Mouse (Mus musculus): ENCODE measurements around the gene Olfr1357.

The Olfr1357 gene

DNA sequence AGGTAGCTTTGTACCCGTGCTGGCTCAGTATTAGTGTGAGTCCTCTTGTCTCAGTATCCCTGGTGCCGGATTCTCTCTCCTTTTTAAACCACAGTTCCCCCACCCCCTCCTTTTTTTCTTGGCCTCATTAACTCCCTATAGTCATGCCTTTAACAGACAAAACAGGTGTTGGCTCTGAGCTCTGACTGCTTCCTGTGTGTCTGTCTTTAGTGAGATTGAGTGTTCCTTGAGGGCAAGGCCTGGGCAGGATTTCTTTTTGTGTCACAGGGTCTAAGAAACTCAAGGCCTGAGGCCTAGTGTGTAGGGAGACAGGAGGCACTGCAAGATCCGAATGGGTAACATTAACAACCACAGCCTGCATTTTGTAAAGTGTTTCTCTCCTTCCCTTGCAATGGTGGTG, 39.7 kb downstream of the Olfr1357 start:
- DNase-seq, result peak in 1 of 2 experiments; percentile 48

DNA sequence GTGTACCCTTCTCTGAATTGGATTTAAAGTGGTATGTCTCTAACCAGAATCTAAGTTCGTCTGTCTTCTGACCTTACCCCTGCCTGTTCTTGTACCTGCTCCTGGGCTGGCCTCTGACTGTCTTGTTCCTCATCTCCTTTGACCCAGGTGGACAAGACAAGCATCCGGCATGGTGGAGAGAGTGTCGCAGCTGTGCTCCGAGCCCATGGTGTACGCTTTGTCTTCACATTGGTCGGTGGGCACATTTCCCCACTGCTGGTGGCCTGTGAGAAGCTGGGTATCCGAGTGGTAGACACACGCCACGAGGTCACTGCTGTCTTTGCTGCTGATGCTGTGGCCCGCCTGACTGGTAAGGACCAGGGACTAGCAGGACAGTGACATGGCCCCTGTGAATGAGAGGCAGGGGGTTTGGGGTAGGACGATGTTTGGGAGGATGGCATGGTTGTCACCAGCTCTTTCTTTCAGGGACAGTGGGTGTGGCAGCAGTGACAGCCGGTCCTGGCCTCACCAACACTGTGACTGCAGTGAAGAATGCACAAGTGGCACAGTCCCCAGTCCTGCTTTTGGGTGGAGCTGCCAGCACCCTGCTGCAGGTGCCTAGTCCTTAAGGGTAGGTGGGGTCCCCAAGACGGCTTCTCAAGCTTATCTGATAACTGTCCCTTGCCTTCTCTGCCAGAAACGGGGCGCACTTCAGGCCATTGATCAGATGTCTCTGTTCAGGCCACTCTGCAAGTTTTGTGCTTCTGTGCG, 41.3 kb downstream of the Olfr1357 start:
- DNase-seq, result peak in 1 of 2 experiments; percentile 54

DNA sequence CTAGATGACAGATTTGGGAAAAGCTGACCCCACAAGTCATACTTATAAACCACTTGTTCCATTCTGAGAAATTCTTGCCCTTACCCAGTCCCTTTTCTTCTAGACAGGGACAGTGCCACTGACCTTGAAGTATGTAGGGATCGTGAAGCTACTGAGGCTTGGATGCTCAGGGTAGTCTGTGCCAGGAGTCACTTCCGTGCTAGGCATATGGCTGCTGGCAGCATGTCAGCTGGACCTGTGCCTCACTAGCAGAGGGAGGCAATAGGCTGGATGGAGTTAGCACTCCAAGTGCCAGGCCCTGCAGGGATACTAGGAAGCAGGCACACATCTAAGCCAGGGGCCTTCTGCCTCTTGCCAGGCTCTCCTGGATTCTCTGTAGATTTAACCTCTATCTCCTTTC, 42.2 kb downstream of the Olfr1357 start:
- no peak for DNase-seq

DNA sequence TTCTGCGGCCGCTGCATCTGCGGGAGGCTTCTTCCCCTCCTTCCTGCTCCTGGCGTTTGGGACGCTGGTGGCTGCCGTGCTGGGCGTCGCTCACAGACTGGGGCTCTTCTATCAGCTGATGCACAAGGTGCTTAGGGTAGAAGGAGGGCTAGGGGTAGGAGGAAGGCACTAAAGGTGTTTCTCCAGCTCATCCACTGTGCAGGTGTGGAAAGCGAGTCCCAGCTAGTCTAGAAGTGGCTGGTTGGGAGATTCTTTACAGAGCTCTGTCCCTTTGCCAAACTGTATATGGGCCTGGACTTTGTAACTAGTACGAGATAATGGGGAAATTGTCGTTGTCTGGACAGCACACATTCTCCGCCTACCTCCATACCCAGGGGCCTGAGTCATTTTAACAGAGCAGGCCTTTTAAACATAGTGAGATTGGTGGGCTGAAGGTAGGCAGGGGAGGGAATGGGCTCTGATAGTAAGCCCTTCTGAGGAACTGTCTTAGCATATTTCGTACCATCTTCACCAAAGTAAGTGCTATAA, 42.7 kb downstream of the Olfr1357 start:
- no peak for DNase-seq

DNA sequence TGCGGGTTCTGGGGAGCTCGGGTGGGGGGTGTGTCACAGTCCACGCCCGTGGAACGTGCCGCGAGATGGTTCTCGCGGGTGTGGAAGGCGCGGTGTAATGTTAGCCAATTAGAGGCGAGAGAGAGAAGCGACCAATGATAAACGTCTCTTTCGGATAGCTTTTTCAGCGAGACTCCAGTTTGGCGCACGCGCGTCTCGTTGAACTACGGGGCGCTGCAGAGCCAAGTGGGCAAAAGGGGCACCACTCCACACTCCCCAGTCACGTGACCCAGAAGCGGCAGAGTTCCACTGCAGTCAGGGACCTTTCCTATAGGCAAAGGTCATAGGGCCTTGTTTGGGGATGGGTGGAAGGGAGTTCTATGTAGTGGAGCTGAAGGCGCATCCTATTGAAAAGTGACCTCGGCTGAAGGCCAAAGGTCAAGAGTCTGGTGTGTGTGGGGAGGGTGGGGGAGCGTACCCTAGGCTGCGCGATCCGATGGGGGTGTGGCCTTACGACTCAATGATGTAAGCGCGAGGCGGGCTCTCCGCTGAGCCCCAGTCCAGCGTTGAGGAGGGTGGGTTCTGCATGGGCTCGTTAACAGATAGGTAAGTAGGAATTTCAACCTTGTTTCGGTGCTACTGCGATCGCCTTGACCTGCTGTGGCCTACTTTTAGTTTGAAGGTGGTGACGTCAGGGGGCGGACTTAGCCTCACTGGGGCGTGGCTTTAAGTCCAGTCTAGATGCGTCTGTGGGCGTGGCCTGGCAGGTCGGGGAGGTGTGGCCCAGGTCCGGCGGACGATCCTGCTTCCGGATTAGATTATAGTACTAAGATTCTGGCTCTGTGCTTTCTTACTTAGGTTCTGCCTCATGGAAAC, 43.4 kb downstream of the Olfr1357 start, which contains the start of gene Ilvbl:
Gene Ilvbl, plus strand, starts transcription at position 97 of the 855 bp plus-strand sequence.
- peak; percentile 96 for DNase-seq

DNA sequence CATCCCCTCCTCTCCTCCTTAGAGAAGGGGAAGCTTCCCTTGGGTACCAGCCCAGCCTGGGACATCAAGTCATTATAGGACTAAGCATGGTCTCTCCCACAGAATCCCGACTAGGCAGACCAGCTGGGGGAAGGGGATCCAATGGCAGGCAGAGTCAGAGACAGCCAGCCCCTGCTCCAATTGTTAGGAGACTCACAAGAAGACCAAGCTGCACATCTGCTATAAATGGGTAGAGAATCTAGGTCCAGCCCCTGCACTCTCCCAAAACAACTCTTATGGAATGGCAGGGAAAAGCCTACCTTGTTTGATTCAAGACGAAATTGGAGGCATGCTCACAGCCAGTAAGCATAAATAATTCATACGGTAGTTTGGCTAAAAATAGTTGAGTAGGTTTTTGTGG, 44.6 kb downstream of the Olfr1357 start:
- DNase-seq, result peak in 1 of 2 experiments; percentile 8

DNA sequence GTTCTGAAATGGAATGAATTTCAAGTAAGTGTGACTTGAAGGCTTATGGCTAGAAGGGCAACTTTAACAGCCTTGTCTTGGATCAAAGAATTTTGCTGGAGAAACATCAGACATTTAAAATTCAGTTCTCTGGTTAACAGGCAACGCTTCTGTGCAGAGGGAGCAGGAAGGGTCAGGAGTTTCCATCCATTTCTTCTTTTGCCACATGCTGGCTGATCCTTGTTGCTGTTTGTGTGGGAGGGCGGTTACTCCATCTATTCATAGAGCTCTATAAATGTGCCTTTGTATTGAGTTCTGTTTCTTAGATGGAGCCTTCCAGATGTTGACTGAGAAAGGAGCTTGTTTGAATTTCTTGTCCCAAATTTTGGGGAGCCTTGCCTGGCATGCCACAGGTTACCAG, 47.0 kb downstream of the Olfr1357 start:
- DNase-seq, result no peak

DNA sequence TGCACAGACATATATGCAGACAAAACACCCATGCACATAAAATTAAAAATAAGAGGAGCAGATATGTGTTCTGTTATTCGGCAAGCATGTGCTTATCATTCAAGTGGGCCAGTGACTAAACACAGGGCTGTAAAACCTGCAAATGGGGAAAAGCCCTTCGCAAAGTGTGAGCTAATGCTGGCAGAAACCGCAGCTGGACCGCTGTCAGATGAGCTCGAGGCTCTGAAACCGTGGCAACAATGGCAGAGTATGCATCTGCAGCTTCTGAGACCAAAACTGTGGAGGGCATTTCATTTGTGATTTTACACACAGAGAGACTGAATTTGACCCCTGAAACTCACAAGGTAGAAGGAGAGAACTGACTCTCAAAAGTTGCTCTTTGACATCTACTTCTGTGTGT, 47.5 kb downstream of the Olfr1357 start:
- DNase-seq, result no peak

DNA sequence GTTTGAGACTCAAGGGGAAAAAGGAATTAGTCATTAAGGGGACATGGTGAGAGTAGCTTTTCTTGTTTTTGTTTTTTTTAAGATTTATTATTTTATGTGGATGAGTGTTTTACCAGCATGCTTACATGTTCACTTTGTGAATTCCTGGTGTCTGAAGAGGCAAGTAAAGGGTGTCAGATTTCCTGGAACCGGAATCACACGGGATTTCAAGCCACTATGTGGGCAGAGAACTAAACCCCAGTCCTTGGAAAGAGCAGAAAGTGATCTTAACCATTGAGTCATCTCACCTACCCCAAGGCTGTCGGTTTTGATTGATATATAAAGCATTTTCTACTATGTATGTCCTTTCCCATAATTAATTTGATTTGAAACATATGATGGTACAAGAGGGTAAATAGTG, 48.2 kb downstream of the Olfr1357 start:
- DNase-seq, result no peak

DNA sequence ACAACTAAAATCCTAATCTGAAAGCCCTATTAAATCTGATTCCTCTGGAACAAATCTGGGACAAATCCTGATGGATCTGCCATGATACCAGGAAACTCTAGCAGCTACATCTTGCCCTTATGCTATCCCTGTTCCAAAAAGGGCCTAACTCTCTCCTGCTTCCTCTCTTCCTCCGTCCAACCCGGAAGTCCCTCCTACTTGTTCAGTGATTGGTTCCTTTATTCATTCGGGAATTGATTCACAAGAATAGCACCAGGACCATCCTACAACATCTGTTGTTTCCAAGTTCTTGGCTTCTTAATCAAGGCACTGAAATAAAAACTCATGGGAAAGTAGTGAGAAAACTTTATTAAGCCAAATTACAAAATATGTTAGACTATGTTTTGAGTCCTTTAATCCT, 48.7 kb downstream of the Olfr1357 start:
- no peak for DNase-seq

DNA sequence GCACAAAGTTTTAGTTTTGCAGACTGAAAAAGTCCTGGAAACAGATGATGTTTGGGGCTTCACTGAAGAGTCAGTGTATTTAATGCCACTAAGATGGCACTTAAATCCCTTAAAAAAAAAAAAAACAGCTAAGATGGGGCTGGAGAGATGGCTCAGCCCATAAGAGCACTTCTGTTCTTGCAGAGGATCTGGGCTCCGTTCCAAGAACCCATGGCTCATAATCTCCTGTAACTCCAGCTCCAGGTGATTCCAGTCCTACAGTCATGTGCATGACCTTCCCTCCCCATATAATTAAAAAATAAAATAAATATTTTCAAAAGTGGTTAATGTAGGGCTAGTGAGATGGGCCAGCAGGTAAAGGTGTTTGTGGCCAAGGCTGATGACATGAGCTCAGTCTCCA, 52.8 kb downstream of the Olfr1357 start:
- DNase-seq, result no peak

All from thymus, postnatal 36 days (tissue).